Mouse (Mus musculus) lung, postnatal 0 days (tissue): ENCODE measurements at regions not wholly inside any gene's neighbourhood (a gene's known extent, or its start where the extent isn't known, plus 50 kb on each side); places are given as distances from the start of the nearest gene placed in this dataset.

ENCODE experiments used
- CTCF ChIP-seq: IDR thresholded peaks from 2 replicates; pipeline ENCODE4 v1.5.1; 2016; ENCODE audit warnings: antibody characterized with exemption, mild to moderate bottlenecking
- EP300 ChIP-seq: IDR thresholded peaks from 2 replicates; pipeline ENCODE4 v1.6.1; 2016; ENCODE audit warnings: antibody characterized with exemption, mild to moderate bottlenecking, control low read depth

GRCm38 (mm10) chr13:39392589-39392988 is 431.9 kb upstream of the Slc35b3 start:
- no peak for TF ChIP-seq CTCF
- no peak for TF ChIP-seq EP300
